Mouse (Mus musculus): ENCODE measurements around the gene Ap3m1. TPM values are rescaled to one million over a fixed set of nuclear protein-coding genes. Genes with fewer than 3 reads are reported as not detected.

Ap3m1 gene
- polyA plus RNA-seq, 2 experiments from 2014 or later = 69.8 to 80.2 TPM

DNA sequence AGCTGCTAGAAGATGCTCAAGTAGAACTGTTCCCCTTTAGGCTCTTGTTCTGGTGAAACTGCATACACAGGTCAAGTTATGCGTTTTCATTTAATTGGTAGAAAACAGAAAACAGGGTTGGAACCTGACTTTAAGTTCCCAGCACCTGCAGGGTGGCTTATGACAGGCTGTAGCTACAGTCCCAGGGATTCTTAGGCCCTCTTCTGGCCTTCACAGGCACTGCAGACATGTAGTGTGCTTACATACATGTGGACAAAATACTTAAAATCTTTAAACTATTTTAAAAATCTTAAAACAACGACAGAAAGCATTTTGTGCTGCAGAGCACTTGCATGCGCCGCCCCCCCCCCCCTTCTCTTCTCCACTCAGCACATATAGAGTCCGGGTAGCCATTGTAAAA is 17.3 kb upstream of the Ap3m1 start:
- ATAC-seq = no peak

DNA sequence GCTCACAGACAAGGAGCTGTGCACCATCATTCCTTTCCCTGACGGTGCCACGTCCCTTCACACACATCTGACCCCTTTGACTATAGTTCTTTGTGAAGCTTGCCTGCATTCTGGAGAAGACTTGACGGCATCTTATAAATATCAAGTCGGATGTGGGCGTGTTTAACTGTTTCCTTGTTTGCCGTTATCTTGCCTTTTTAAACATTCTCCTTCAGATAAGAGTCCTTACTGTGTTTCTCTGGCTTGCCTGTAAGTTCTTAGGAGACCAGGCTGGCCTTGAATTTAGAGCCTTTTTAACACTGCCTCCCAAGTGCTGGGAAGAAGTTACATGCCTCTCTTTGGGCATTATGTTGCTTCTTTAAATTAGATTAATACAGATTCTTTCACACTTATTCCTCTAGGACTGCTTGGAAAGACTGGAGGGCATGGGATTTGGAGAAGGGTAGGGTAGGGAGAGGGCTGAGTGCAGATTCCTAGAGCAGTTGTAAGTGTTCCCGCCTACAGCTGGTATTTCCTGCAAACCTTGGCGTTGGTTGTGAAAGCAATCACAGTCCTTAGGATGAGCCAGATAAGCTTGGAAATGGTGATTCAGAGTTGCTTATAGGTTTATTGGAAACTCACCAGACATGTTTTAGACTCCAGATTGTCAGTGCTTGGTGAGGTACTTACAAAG is 13.3 kb upstream of the Ap3m1 start:
- ATAC-seq = no peak

DNA sequence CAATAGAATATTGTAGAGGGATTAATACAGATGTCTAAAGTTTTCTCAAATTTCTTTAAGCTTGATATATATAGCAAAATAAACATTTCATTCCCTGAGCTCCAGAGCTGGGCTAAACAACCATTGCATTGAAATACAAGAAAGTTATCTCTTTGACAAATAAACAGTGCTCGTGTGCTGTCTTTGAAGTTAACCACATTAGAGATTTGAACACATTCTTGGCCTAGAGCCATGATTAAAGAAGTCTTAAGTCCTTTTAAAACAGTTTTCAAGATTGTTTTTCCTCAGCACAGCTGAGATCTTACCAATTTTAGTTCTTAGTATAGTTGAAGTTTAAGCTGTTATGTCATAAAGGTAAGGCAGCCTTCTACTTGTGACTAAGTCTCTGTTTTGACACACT is 12.0 kb upstream of the Ap3m1 start:
- peak; percentile 57 for ATAC-seq

- no peak for ATAC-seq
Observed at GRCm38 (mm10) chr14:21062766-21063513, 10.6 kb upstream of the Ap3m1 start.

DNA sequence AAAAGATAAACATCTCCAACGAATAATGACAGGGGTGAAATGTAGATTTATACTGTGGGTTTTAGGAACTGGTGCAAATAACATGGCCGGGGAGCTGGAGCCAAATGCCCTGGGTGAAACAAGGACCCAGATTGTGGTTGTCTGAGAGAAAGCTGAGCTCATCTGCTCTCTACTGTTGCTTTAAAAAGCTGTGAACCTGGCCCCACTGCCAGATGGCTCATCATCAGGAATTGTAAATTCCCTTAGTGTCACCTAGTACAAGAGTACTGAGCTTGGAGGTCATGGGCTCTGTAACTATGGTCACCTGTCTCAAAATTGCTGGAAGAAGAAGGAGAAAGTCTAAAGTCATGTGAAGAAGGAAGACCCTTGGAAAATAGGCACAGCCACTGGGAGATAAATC is 6.7 kb upstream of the Ap3m1 start:
- ATAC-seq = no peak

DNA sequence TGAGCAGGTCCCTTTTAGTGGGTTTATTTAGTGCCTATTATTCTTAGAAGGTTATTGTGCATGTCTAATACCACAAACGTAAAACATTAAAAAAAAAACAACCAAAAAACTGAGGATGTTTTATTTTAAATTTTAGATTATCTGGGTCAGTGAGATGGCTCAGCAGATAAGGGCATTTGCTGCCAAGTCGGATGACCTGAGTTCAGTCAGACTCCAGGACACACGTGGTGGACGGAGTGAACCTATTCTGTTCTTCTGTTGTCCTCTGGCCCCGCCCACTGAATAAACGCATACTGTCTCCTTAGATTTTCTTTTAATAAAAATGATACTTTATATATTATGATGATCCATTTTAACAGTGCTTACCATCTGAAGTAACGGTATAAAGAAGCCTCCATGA is 1.3 kb upstream of the Ap3m1 start:
- ATAC-seq = no peak

DNA sequence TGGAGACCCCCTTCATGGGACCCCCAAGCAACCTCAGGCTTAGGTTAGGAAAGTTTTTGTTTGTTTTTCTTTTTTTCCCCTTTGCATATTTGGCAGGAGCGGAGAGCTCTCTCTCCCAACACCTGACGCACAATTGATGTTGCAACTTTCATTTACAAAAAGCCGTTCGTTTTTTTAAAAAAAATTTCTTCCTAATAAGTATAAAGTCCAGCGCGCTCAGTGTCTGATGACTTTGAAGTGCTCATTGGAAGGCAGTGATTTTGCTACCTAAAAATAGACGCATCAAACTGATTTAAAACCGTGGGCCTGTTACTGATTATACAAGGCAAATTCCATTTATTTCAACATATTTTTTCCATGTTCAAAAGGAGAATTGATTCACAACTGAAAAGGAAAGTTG is 843 bp upstream of the Ap3m1 start:
- no peak for ATAC-seq

GRCm38 (mm10) chr14:21052781-21053130 is 448 bp upstream of the Ap3m1 start:
- ATAC-seq = no peak

DNA sequence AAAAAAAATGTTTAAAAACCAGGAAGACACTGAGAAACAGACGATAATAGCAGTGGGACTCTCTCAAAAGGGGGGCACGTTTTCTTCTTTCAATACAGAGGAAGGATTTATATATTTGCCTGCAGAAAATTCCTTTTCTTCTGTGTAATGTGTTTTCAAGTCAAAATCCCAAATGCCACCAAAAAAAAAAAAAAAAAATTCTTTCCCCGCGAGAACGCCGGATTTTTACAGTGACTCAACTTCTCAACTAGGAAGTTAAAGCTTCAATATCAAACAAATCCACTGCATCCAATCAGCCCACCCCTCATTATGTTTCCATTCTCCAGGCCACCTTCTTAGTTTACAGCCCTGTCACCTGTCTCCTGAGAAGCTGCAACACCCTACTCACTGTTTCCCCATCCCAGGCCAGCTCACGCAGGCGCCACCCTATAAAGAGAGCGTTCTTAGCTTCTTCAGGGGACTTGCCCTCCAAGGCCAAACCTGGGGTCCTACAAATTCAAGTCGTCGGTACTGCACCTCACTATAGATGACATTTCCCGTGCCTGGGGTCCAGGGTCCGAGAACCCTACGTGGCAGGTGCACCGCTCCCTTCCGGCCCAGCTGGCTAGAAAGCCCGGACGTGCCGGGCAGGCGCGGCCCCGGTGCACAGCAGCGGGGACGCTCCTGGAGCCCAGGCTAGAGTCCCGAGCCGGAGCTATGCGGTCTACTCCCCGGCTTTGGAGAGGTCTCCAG is 762 bp downstream of the Ap3m1 start:
- ATAC-seq = peak; percentile 7

GRCm38 (mm10) chr14:21050734-21051133 is 1.6 kb downstream of the Ap3m1 start:
- no peak for ATAC-seq

DNA sequence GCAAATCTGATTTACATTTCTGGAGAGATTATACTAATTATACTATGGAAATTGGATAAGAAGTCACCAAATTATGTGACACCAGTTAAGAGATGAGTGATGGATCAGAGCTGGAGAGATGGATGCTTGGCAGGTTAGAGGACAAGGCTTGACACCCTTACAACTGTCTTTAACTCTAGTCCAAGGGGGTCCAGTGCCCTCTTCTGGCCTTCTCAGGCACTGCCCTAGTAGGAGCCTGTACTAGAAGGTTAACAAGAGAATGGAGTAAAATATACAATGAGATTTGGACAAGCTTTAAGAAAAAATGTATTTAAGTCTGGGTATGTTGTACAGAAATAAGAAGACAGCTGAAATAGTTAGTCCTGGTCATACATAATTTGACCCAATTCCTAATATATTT is 3.4 kb downstream of the Ap3m1 start:
- ATAC-seq = no peak

GRCm38 (mm10) chr14:21047840-21048239 is 4.5 kb downstream of the Ap3m1 start:
- no peak for ATAC-seq

GRCm38 (mm10) chr14:21039623-21040022 is 12.7 kb downstream of the Ap3m1 start:
- no peak for ATAC-seq

GRCm38 (mm10) chr14:21039077-21039476 is 13.2 kb downstream of the Ap3m1 start:
- no peak for ATAC-seq

DNA sequence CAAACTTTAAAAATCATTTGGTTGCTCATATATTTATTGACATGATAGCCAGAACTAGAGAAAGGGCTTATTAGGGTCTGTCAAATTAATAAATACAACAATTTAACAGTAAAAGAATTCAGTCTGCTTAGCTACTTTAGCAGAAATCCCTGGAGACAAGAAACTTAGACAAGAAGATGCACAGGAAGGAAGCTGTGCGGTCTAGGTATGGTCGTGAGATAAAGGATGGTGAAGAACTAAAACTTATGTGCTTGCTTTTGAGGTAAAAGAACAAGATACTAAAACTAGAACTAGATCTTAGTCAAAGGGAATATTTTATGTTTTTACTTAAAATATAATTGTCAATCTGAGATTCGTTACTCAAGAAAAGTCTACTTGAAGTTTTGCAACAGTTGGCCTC is 17.5 kb downstream of the Ap3m1 start:
- ATAC-seq = no peak

DNA sequence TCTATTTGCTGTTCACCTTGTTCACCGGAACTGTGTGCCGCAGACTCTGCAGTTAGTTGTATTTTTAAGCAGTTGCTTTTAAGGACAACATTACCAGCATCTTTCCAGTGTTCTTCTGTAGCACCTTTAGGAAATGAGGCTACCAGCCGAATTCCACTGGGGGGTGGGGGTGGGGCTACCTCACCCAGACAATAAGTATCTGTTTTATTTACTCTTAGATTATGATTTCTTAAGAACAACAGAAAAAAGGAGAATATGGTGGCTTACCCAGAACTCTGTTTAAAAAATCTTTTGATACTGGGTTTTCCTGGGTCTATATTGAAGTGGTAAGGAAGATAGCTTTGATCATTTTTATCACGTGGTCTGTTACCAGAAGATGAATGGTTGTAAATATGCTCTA is 18.0 kb downstream of the Ap3m1 start:
- ATAC-seq = no peak

- ATAC-seq = peak; percentile 93
Observed at GRCm38 (mm10) chr14:21031783-21032511, 20.4 kb downstream of the Ap3m1 start.

DNA sequence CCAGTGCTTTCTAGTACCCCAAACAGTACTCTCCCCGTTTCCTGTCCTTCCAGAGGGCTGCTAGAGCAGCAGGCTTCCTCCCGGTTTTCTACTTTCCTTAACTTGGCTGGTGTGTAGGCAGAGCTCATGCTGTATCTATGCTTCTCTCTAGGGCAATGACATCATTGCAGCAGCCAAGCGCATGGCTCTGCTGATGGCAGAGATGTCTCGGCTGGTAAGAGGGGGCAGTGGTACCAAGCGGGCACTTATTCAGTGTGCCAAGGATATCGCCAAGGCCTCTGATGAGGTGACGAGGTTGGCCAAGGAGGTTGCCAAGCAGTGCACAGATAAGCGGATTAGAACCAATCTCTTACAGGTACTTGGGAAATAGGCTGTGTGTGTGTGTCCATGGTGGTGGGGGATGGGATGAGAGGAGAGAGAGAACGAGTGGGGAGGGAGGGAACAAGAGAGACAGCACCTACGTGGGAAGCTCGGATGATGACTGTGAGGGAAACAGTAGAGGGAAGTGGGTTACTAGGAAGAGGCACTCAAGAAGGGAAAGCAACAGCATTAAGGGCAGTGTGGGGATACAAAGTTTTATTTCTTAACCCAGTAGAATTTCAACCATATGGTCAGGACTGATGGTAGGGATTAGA is 23.2 kb downstream of the Ap3m1 start:
- no peak for ATAC-seq

GRCm38 (mm10) chr14:21027542-21027941 is 24.8 kb downstream of the Ap3m1 start:
- ATAC-seq = no peak

GRCm38 (mm10) chr14:21020435-21020834 is 31.9 kb downstream of the Ap3m1 start:
- ATAC-seq = no peak

DNA sequence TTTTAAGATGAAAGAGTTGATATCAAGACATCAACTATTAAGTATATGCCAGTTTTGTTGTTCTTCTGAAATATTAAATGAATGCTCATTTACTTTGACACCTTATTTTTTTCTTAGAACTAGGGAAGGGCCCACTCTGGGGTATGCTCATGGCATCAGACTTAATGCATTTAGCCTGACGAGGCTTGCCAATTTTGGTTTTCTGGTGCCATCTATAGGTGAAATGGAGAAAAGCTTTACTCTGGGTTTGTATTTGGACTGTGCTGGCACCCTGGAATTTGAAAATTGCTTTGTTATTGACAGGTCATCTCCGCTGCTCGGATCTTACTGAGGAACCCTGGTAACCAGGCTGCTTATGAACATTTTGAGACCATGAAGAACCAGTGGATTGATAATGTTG is 33.3 kb downstream of the Ap3m1 start:
- peak; percentile 57 for ATAC-seq

GRCm38 (mm10) chr14:21017871-21018270 is 34.4 kb downstream of the Ap3m1 start:
- ATAC-seq = no peak
